Mouse (Mus musculus) limb, embryonic 11.5 days (tissue): ENCODE measurements at regions not wholly inside any gene's neighbourhood (a gene's known extent, or its start where the extent isn't known, plus 50 kb on each side); places are given as distances from the start of the nearest gene placed in this dataset.

ENCODE experiments used
- ATAC-seq: fragments of 200-750 bp; cut with Nextera tagmentation; 2 replicates; pipeline ENCODE4 v1.8.0; 2017; ENCODE audit warnings: low read depth; ENCODE audit not compliant: insufficient number of reproducible peaks, low FRiP score, low TSS enrichment
- DNase-seq: peaks from one replicate; pipeline ENCODE4 v3.0.0-alpha.2; 2015; ENCODE audit warnings: low spot score
- H3K27ac ChIP-seq: fragments of 300-500 bp; sonication (generic); replicated peaks from 2 replicates; pipeline ENCODE4 v1.5.1; 2014; ENCODE audit warnings: low read depth, mild to moderate bottlenecking, low read length
- H3K27me3 ChIP-seq: fragments of 300-500 bp; sonication (generic); 2 replicates; pipeline ENCODE4 v1.6.1; 2014; ENCODE audit warnings: mild to moderate bottlenecking, low read length, mixed read lengths; ENCODE audit not compliant: control insufficient read depth, insufficient read depth
- H3K36me3 ChIP-seq: fragments of 300-500 bp; sonication (generic); 2 replicates; pipeline ENCODE4 v1.6.1; 2014; ENCODE audit warnings: mild to moderate bottlenecking, low read length, moderate library complexity, mixed read lengths; ENCODE audit not compliant: control insufficient read depth, insufficient read depth
- H3K4me1 ChIP-seq: fragments of 300-500 bp; sonication (generic); 2 replicates; pipeline ENCODE4 v1.6.1; 2014; ENCODE audit warnings: low read length, mixed read lengths; ENCODE audit not compliant: control insufficient read depth, insufficient read depth
- H3K4me2 ChIP-seq: fragments of 300-500 bp; sonication (generic); 2 replicates; pipeline ENCODE4 v1.6.1; 2014; ENCODE audit warnings: low read depth, mild to moderate bottlenecking, moderate library complexity; ENCODE audit not compliant: severe bottlenecking
- H3K4me3 ChIP-seq: fragments of 300-500 bp; sonication (generic); 2 replicates; pipeline ENCODE4 v1.5.1; 2014; ENCODE audit warnings: low read depth, low read length
- H3K9ac ChIP-seq: fragments of 300-500 bp; sonication (generic); 2 replicates; pipeline ENCODE4 v1.6.1; 2014; ENCODE audit warnings: mild to moderate bottlenecking, low read length
- H3K9me3 ChIP-seq: fragments of 300-500 bp; sonication (generic); 2 replicates; pipeline ENCODE4 v1.6.1; 2016; ENCODE audit warnings: low read length; ENCODE audit not compliant: control insufficient read depth
- WGBS: fragments of 180-500 bp; shearing (Covaris S2); extraction: QIAGEN DNeasy Blood & Tissue Kit; methylation state at CpG from one replicate; pipeline ENCODE4 v1.1.7; 2014; 5-methylcytosine and 5-hydroxymethylcytosine counted together

DNA sequence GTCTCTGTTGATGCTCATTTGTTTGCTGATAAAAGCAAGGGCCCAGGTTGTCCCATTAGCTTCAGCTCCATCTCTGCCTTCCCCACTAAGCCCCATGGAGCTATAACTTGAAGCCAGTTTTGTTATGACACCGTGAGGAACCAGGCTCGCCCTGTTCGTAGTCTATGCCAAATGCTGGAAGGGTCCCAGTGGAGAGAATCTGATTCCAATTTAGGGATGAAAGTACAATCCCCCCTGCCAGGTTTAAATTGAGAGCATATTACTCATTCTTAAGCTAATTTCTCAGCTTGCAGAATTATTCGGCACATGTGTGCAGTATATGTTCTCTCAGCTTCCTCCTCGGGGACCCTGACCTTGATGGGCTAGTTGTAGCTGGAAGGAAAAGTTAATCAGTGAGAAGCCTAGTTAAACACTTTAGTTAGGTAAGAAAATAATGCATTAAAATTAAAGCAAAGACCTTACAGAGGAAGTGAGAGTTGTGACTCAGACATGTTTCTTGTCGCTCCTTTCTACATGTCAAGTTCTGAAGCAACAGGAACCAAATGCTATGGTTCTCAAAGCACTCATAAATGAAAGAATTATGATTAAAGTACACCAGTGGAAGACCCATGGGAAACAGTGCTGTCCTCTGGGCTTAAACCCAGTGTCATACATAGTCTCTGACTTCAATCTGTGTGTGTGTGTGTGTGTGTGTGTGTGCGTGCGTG, 295.2 kb downstream of the Rnd3 start:
- Histone ChIP-seq H3K36me3 (no peaks in the 10 kb centered on the region), H3K4me3 (no peak overlapping the region), H3K27me3 (no peaks in the 10 kb centered on the region), H3K9ac (no peak overlapping the region), H3K4me1 (peaks cover 4% of the 10 kb centered on the region; the same call in 1 of the 2 replicates), H3K27ac (no peak overlapping the region), H3K9me3 (no peaks in the 10 kb centered on the region), H3K4me2 (no peak overlapping the region)
- 29% methylated on average over 8 of the region's 8 CpGs for WGBS
- ATAC-seq: no peak
- DNase-seq: no peak

DNA sequence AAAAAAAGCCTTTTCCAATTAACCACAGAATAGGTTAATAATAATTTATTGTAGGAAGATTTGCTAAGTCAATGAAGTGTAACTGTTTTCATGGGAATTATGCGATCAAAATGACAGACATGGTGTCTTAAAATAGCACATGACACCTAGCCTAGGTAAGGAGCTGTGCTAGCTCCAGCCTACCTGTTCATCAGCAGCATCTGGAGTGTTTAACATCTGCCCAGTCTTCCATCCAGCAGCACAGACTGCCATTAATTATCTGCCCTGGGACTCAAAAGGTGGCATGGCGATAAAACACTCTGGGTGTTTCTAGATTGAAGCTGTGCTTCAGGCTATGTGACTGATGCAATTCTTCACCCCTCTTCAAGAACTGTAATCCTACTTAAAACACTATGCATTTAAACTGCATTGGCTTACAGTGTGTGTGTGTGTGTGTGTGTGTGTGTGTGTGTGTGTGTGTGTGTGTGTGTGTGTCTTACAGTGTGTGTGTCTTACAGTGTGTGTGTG, 296.4 kb downstream of the Rnd3 start:
- 50% methylated on average over 2 of the region's 2 CpGs for WGBS

DNA sequence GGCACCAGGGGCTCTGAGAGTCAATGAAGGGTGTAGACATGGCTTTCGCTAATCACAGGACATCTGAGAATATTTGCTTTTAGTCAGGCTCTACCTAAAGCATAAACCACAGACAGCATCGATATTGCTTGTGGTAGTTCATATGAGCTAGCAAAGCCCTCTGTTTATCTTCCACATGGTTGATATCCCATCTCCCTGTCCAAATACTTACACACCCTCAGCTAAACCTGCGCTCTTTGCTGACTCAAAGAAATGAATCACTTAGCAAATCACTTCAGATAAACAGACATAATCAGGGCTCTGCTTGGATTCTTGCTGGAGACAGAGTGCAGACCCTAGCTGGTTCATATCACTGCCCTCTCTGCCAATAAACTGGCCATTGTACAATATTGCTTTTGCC, 298.8 kb downstream of the Rnd3 start:
- Histone ChIP-seq H3K4me2 (no peak overlapping the region), H3K9me3 (no peaks in the 10 kb centered on the region), H3K27me3 (no peaks in the 10 kb centered on the region), H3K27ac (no peak overlapping the region), H3K4me3 (no peak overlapping the region), H3K36me3 (no peaks in the 10 kb centered on the region), H3K4me1 (peaks cover 4% of the 10 kb centered on the region; the same call in 1 of the 2 replicates), H3K9ac (no peak overlapping the region)
- no peak for ATAC-seq
- WGBS: 88% methylated on average over 3 of the region's 3 CpGs
- no peak for DNase-seq

More for the DNA sequence above, 296.4 kb downstream of the Rnd3 start:
- Histone ChIP-seq H3K4me3 (no peak overlapping the region), H3K4me2 (no peak overlapping the region), H3K9me3 (no peaks in the 10 kb centered on the region), H3K36me3 (no peaks in the 10 kb centered on the region), H3K9ac (no peak overlapping the region), H3K4me1 (peaks cover 4% of the 10 kb centered on the region; the same call in 1 of the 2 replicates), H3K27me3 (no peaks in the 10 kb centered on the region), H3K27ac (no peak overlapping the region)
- DNase-seq (no peak), ATAC-seq (no peak)

DNA sequence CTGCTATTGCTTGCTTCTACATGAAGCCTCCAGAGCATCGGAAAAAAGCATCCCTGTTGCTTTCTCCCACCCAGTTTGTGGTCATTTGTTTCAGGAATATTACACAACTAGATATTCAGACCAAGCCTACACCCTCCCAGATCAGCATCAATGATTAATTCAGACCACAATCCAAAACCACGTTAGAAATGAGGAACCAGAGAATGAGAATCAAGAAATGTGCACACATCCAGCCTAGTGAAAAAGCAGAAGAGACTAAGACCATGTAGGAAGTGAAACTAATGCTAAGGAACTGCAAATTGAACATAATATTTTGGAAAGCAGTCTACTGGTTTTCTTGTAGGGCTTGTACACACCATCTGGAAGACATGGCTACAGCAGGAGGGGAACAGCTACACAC, 307.0 kb downstream of the Rnd3 start:
- 88% methylated on average over 2 of the region's 2 CpGs for WGBS

DNA sequence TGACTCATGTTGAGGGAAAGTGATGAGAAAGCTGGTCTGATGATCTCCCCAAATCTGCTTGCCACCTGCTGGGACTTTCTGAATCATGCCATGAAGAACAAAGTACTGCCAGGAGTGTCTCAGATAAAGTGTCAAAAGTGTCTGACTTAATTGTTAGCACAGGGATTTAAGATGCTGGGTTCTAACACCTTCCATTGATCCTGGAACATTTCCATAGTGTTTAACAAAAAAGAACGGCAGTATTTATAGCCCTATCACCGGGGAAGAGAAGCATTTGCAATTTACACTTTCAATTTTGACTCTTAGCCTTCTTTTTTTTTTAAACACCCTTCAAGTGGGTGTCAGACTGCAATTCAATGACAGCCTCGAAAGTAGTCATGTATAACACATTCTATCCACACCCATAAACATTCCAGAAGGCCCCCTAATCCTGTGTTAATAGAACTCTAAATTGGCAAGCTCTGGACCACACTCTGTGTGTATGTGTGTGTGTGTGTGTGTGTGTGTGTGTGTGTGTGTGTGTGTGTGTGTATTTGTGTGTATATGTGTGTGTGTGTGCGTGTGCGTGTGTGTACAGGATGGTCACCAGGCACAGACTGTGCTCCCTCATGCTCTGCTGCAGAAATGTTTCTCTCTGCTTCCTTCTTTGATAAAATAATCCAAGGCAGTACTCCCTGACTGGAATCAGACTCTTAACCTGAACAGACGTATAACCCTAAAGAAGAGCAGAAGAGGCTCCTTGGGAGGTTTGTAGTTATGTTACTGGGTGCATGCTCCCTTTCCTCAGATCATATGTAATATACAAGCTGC, 313.2 kb downstream of the Rnd3 start:
- DNase-seq (no peak), ATAC-seq (no peak)
- Histone ChIP-seq H3K9ac (no peak overlapping the region), H3K27ac (no peak overlapping the region), H3K4me3 (no peak overlapping the region), H3K27me3 (no peaks in the 10 kb centered on the region), H3K4me2 (no peak overlapping the region), H3K4me1 (no peaks in the 10 kb centered on the region), H3K36me3 (no peaks in the 10 kb centered on the region), H3K9me3 (no peaks in the 10 kb centered on the region)
- 44% methylated on average over 6 of the region's 6 CpGs for WGBS

More for the DNA sequence above, 307.0 kb downstream of the Rnd3 start:
- no peak overlapping the region for H3K27ac ChIP-seq
- no peaks in the 10 kb centered on the region for H3K27me3 ChIP-seq
- H3K9me3 ChIP-seq: no peaks in the 10 kb centered on the region
- no peaks in the 10 kb centered on the region for H3K4me1 ChIP-seq
- no peak for ATAC-seq
- no peak overlapping the region for H3K9ac ChIP-seq
- no peak for DNase-seq
- H3K4me2 ChIP-seq: no peak overlapping the region
- H3K4me3 ChIP-seq: no peak overlapping the region
- no peaks in the 10 kb centered on the region for H3K36me3 ChIP-seq

DNA sequence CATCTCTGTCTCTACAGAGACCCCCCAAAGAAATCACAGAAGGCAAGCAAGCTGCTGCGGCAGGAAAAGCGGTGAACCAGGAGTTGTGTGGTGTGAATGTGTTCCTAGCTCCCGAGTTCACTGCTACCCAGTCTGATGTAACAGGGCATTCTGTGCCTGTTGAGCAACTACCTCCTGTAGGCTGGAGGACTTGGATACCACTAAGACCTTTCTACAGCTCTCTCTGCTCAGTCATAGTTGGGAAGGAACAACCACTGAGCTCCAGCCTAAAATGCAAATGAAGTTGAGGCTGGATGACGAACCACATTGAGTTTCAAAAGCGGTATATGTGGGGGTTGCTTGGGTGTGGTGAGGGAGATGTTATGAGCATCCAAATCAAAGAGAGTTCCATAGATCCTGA, 315.1 kb downstream of the Rnd3 start:
- Histone ChIP-seq H3K27ac (no peak overlapping the region), H3K4me2 (no peak overlapping the region), H3K27me3 (no peaks in the 10 kb centered on the region), H3K4me1 (no peaks in the 10 kb centered on the region), H3K9me3 (no peaks in the 10 kb centered on the region), H3K4me3 (no peak overlapping the region), H3K9ac (no peak overlapping the region), H3K36me3 (no peaks in the 10 kb centered on the region)
- 75% methylated on average over 5 of the region's 5 CpGs for WGBS
- DNase-seq (no peak), ATAC-seq (no peak)

DNA sequence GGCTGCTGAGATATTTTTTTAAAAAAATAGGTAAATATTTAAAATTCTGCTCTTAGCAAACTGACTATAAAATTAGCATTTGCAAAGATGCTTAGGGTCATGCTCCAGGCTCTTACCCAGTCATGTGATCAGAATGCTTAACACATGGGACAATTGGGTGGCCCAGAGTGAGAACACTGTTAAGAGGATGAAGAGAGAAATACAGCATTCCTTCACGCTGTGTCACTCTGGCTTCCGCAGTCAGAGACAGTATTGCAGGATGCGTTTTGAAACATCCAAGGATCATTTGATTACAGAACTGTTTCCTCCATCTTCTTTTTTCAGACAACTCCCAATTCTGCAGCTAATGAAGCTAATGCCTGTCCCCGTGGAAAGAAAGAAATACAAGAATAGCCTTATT, 316.4 kb downstream of the Rnd3 start:
- no peaks in the 10 kb centered on the region for H3K27me3 ChIP-seq
- no peaks in the 10 kb centered on the region for H3K9me3 ChIP-seq
- no peaks in the 10 kb centered on the region for H3K4me1 ChIP-seq
- WGBS: 91% methylated on average over 4 of the region's 4 CpGs
- ATAC-seq: no peak
- no peaks in the 10 kb centered on the region for H3K36me3 ChIP-seq
- no peak for DNase-seq
- no peak overlapping the region for H3K4me2 ChIP-seq
- H3K27ac ChIP-seq: no peak overlapping the region
- H3K9ac ChIP-seq: no peak overlapping the region
- H3K4me3 ChIP-seq: no peak overlapping the region

DNA sequence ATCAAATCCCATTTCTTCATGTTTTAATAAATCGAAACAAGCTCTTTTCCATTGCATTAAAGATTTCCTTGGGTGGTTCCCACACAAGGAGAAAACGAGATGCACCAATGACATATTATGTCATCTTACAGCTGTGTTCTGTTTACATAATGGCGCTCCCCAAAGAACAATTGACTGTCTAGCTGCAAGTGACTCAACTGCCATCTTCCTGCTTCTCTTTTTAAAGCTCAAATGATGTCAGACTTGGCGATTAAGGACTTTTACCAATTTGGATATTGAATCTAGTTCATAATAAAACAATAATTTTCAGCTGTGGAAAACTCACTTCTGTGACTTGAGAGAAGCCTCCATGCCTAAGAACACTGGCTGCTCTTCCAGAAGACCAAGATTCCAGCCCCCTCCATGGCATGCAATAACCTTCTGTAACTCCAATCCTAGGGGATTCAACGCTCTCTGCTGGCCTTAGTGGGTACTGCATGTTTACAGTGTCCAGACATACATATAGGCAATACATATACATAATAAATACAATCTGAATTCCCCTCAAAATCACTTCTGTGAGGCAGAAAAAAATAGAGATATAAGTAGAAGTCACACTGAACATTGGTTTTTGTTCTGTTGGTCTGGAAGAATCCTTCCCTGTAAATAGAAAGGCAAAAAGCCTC, 318.7 kb downstream of the Rnd3 start:
- no peak overlapping the region for H3K9ac ChIP-seq
- 79% methylated on average over 5 of the region's 5 CpGs for WGBS
- H3K4me2 ChIP-seq: no peak overlapping the region
- no peaks in the 10 kb centered on the region for H3K4me1 ChIP-seq
- no peak overlapping the region for H3K27ac ChIP-seq
- no peaks in the 10 kb centered on the region for H3K9me3 ChIP-seq
- DNase-seq: no peak
- no peak for ATAC-seq
- no peaks in the 10 kb centered on the region for H3K36me3 ChIP-seq
- H3K4me3 ChIP-seq: no peak overlapping the region
- no peaks in the 10 kb centered on the region for H3K27me3 ChIP-seq
